Mouse (Mus musculus): ENCODE data around the gene Hist1h3h.
"Not testable (repeated sequence)": the region's sequence is repeated elsewhere in the genome, so short reads cannot be mapped to it uniquely, and the experiment has no call there.

Hist1h3h gene

DNA sequence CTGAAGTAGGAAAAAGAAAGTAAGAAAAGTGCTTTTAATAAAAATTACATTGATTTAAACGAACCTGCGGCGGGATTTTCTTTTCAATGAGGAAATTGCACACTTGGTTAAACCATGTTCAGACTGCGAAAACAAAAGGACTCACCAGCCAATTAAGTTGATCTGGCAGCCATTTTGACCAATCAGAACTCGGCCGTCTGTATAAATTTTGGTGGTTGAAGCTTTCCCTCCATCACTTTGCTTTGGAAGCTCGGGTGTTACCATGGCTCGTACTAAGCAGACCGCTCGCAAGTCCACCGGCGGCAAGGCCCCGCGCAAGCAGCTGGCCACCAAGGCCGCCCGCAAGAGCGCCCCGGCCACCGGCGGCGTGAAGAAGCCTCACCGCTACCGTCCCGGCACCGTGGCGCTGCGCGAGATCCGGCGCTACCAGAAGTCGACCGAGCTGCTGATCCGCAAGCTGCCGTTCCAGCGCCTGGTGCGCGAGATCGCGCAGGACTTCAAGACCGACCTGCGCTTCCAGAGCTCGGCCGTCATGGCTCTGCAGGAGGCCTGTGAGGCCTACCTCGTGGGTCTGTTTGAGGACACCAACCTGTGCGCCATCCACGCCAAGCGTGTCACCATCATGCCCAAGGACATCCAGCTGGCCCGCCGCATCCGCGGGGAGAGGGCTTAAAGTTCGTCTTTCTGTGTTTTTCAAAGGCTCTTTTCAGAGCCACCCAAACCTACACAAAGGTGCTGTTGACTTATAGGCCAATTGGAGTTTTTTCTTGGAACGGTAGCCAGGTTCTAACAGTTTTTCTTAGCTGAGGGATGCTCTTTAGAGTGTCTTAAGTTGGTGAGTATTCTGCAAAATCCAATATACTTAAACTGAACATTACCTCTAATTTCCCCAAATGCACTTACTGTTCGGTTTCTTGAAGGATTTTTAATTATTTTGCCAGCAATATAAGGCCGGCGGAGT is at the start of gene Hist1h3h:
Hist1h3h (plus strand) TSS at position 263 of the 961 bp plus-strand sequence.
- DNase-seq: peak; percentile 75

- DNase-seq: no peak
Observed at GRCm38 (mm10) chr13:21677305-21677704, 40.2 kb upstream of the Hist1h3h start, which contains the start of gene Olfr1360. Gene Olfr1360, minus strand, starts transcription at chr13:21677405.

- DNase-seq: no peak
Observed at GRCm38 (mm10) chr13:21697811-21698210, 19.6 kb upstream of the Hist1h3h start, which contains the start of gene Olfr1359. Gene Olfr1359, plus strand, starts transcription at chr13:21698111.

GRCm38 (mm10) chr13:21706669-21707068 is 10.8 kb upstream of the Hist1h3h start:
- no peak for DNase-seq

DNA sequence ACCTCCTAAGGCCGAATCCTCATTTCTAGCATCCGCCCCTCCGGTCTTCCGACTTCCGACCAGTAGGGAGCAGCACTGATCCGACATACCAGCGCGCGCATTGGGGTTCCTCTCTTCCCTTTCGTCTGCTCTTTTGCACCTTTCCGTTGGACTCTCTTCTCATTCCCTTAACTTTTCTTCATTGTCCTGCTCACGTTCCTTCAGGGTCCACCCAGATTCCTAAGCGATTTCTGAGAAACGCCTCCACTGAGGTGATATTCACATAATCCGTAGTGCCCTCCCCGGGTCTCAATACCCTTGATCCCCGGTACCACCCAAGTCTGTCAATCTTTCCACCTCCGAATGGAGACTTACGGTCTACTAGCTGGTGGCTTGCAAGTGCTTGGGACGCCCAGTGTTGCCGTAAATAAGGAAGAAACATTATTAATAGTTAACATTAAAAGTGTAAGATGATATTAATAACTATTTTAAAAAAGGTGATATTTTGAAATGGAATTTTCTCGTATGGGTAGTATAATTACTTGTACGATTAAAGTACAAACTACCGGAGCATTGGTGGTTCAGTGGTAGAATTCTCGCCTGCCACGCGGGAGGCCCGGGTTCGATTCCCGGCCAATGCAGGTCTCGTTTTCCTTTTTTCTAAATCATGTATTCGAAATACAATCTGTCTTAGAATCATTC is 7.3 kb upstream of the Hist1h3h start:
- DNase-seq: peak; percentile 89

DNA sequence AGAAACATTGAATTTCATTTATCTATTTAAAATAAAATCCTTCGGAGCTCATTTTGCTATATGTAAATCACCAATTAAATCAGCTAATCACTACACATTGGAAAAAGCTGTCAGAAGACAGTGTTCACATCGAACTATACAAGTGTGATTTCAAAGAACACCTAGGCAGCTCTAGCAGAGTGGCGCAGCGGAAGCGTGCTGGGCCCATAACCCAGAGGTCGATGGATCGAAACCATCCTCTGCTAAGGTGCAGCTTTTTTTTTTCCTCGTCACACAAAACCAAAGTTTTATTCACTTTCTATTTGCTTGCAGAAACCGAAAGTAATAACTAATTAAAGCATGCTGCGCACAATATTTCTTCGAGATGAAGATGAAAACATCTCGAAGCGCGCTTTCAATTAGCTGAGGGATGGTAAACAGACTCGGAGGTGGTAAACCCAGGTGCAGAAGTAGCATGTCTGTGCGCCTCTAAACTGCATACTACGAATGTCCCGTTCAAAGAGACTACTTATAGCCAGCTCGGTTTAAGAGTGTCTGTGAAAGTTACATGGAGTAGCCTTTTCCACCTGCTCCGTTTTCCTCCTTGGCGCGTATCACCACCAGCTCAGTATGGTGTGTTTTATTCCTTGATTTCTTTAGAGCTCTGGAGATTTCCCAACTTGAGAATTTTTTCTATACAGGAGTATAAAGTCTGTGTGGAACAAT is 6.5 kb upstream of the Hist1h3h start:
- DNase-seq: peak; percentile 86

DNA sequence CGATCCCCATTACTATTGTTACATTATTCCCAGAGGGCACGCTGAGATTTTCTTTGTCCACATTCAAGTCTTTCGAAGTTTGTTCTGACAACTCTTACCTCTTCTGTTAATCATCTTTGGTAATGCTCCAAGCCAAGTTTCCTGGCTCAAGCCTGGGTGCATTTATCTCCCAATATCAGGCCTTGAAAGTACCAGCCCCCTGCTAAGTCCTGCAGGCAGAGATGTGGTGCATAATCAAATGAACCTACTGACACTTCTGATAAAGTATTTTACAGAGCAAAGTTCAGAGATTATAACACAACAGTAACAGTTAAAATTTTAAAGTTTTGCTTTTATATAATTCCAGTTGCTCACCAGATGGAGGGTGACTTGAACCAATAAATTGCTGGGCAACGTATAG is 5.8 kb upstream of the Hist1h3h start:
- no peak for DNase-seq

- peak; percentile 64 for DNase-seq
Observed at GRCm38 (mm10) chr13:21714725-21715124, 2.7 kb upstream of the Hist1h3h start.

- no peak for DNase-seq
Observed at GRCm38 (mm10) chr13:21715131-21715863, 2.2 kb upstream of the Hist1h3h start.

GRCm38 (mm10) chr13:21715864-21716539 is 1.5 kb upstream of the Hist1h3h start, which contains the start of the genes Hist1h2bl and Hist1h2ai:
Gene Hist1h2bl, minus strand, starts transcription at chr13:21716143.
Gene Hist1h2ai, plus strand, starts transcription at chr13:21716422.
- DNase-seq: peak; percentile 86

- DNase-seq: not testable (repeated sequence)
Observed at GRCm38 (mm10) chr13:21716540-21717391, 693 bp upstream of the Hist1h3h start.

DNA sequence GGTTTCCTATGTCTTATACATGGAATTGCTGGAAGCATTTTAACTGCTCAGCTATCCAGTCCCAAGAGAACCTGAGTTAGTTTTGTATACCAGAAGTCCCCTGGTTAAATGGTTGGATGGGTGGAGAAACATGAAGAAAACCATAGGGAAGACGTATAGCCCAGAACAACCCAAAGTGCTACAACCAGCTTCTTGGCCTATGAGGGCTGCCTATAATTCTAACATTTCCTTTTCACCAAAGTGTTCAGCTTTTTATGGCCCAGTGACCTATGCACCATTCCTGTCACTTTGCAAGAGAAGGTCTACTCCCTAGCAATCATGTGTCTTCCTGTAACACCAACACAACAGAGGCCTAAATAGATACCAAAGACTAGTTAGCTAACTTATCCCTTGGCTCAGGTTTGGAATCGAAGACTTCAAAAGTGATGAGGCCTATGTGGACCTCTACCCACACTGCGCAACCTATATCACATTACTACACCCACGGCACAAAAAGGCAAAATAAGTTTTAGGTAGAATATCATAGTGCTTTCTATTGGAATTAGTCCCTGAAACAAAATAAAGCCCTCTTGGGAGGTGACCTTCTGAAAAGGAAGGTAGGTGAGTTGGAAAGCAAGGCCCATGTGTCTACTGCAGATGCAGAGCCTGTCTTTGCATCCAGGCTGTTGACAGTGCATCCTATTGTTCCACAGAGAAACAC is 1.1 kb downstream of the Hist1h3h start:
- no peak for DNase-seq

DNA sequence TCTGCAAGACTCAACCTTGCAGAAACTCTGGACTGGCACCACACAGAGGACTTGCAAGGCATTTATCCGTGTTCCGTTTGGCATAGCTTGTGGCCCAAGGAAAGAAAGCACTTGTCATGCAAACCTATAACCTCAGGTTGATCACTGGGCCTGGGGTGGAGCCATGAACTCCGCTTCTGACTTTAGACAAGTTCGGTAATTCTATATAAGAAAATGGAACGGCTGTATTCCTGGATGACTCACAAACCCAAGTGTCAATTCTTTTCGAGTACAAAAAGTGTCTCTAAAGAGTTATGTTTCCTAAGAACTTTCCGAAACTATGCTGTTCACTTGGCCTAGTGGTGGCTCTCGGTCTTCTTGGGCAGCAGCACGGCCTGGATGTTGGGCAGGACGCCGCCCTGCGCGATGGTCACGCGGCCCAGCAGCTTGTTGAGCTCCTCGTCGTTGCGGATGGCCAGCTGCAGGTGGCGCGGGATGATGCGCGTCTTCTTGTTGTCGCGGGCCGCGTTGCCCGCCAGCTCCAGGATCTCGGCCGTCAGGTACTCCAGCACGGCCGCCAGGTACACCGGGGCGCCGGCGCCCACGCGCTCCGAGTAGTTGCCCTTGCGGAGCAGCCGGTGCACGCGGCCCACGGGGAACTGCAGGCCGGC is 3.8 kb downstream of the Hist1h3h start:
- not testable (repeated sequence) for DNase-seq

DNA sequence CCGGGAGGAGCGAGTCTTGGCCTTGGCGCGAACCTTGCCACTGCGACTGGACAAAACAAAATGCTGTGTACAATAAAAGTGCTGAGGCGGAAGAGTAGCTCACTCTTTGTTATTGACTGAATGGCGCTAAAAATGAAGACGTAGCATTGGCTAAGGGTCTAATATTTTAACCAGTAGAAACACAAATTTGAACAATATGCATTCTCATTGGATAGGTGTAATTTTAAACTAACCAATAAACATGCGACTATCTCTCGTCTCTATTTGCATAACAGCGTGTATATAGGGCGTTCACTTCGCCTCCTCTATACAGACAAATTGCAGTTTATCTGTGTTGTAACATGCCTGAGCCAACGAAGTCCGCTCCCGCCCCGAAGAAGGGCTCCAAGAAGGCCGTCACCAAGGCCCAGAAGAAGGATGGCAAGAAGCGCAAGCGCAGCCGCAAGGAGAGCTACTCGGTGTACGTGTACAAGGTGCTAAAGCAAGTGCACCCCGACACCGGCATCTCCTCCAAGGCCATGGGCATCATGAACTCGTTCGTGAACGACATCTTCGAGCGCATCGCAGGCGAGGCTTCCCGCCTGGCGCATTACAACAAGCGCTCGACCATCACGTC is 4.4 kb downstream of the Hist1h3h start, which contains the start of gene Hist1h2bm:
Hist1h2bm (plus strand) TSS at position 288 of the 616 bp plus-strand sequence.
- peak; percentile 65 for DNase-seq

- DNase-seq: no peak
Observed at GRCm38 (mm10) chr13:21722373-21722925, 5.0 kb downstream of the Hist1h3h start.

GRCm38 (mm10) chr13:21722993-21723836 is 5.8 kb downstream of the Hist1h3h start:
- DNase-seq: no peak

DNA sequence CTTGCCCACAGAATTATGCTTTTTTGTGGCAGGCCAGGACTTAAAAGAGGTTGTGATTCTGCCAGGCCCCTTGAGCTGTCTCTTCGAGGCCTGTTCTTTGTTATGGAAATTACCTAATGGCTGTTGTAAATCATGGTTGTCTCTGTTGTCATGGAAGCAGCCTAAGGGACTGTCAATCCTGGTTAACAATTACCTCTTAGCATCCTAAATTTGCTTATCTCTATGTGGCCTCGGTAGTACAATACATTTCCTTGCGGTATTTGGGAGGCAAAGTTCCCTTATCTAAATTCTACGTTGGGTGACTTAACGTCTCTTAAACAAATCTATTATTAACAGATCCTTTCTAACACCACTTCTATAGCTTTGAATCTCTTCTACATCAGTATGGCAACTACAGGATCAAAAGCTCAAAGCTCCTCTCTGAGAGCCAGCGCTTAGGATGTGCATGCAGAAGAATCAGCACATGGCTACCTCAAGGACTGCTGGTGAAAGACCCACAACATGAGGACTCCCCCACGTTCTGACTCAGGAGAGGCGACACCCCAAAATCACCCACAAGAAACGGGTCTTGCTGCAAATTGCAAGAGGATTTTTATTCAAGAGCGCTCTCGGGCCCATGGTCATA is 10.6 kb downstream of the Hist1h3h start:
- no peak for DNase-seq

Measured in cerebellum, adult 8-10 months (tissue).